Comparison of ENCODE assay signal across 19 mouse cellular contexts in the genomic region with DNA sequence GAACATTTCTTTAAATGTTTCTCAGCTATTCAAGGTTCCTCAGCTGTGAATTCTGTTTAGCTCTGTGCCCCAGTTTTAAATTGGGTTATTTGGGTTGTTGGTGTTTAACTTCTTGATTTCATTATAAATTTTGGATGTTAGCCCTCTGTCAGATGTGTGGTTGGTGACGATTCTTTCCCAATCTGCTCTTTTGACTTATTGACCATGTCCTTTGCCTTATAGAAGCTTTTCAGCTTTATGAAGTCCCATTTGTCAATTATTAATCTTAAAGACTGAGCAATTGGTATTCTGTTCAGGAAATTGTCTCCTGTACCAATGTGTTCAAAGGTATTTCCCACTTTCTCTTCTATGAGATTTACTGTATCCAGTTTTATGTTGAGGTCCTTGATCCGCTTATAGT.
DNase-seq lines count a peak whose midpoint lies in the region; ATAC-seq and TF ChIP-seq lines count a peak whose summit lies in the region.
"Had no signal": no experiment of that assay in that cellular context is flagged by ENCODE, and none has a peak within 500 bp of the region (broad histone marks: within the 10 kb centered on the region; RNA-seq: fewer than 3 reads in every experiment).

No protein-coding gene starts in this region.

- no peak for TF ChIP-seq CTCF in liver, adult 2 months (IDR thresholded peaks at IDR 0.05; ENCODE audit: low read depth, low read length)
- TF ChIP-seq CTCF in liver, postnatal 0 days (IDR thresholded peaks at IDR 0.05; ENCODE audit: low read depth), result no peak

- H3K27me3 ChIP-seq in liver, adult 2 months (ENCODE audit: control insufficient read depth, insufficient read depth, low read length), result no peaks in the 10 kb centered on the region
- H3K27me3 ChIP-seq in liver, embryonic 12.5 days (replicated peaks), result no peaks in the 10 kb centered on the region
- no peaks in the 10 kb centered on the region for H3K27me3 ChIP-seq in liver, postnatal 0 days (ENCODE audit: insufficient read depth, low read length)
- H3K27me3 ChIP-seq: CH12.LX, Patski had no signal

- H3K9ac ChIP-seq in liver, adult 2 months (ENCODE audit: low read depth, low read length), result no peak overlapping the region
- no peak overlapping the region for H3K9ac ChIP-seq in liver, embryonic 12.5 days
- no peak overlapping the region for H3K9ac ChIP-seq in liver, postnatal 0 days (replicated peaks)

- no peak for ATAC-seq in liver, embryonic 12.5 days
- peak; percentile 83 for ATAC-seq in liver, postnatal 0 days
- ATAC-seq: activated CD4-positive, CD25-positive, alpha-beta regulatory T cell, adult 4 months; CD4-positive, CD25-positive, alpha-beta regulatory T cell, adult 4 months; Patski had no signal

- H3K4me1 ChIP-seq in liver, adult 2 months (ENCODE audit: control insufficient read depth, insufficient read depth, low read length), result no peaks in the 10 kb centered on the region
- no peaks in the 10 kb centered on the region for H3K4me1 ChIP-seq in liver, embryonic 12.5 days
- no peaks in the 10 kb centered on the region for H3K4me1 ChIP-seq in liver, postnatal 0 days (ENCODE audit: insufficient read depth)

- H3K4me2 ChIP-seq in liver, embryonic 12.5 days, result no peak overlapping the region
- H3K4me2 ChIP-seq in liver, postnatal 0 days (ENCODE audit: low read depth, low read length), result no peak overlapping the region

- no peaks in the 10 kb centered on the region for H3K36me3 ChIP-seq in liver, adult 2 months (ENCODE audit: control insufficient read depth, insufficient read depth, low read length)
- H3K36me3 ChIP-seq in liver, embryonic 12.5 days, result no peaks in the 10 kb centered on the region
- H3K36me3 ChIP-seq in liver, postnatal 0 days (replicated peaks; ENCODE audit: insufficient read depth, low read length), result no peaks in the 10 kb centered on the region
- H3K36me3 ChIP-seq: G1E had no signal

- 50% methylated on average over 2 of the region's 2 CpGs for WGBS in liver, adult 2 months
- WGBS in liver, embryonic 12.5 days (ENCODE audit: insufficient replicate concordance), result 70% methylated on average over 2 of the region's 2 CpGs
- 80% methylated on average over 2 of the region's 2 CpGs for WGBS in liver, postnatal 0 days (ENCODE audit: insufficient replicate concordance)

- H3K79me2 ChIP-seq in liver, adult 2 months (ENCODE audit: control insufficient read depth, insufficient read depth, low read length), result no peaks in the 10 kb centered on the region

- no peak overlapping the region for H3K27ac ChIP-seq in liver, adult 2 months (replicated peaks; ENCODE audit: insufficient read depth, low read depth, low read length)
- no peak overlapping the region for H3K27ac ChIP-seq in liver, embryonic 12.5 days
- no peak overlapping the region for H3K27ac ChIP-seq in liver, postnatal 0 days (ENCODE audit: low read depth)

- no peak for TF ChIP-seq EP300 in liver, postnatal 0 days (IDR thresholded peaks at IDR 0.05; ENCODE audit: low read depth)

- no peak for TF ChIP-seq POLR2A in liver, adult 2 months (IDR thresholded peaks at IDR 0.05; ENCODE audit: extremely low read depth, insufficient read depth, low read length)

- H3K4me3 ChIP-seq in liver, adult 2 months (ENCODE audit: insufficient read depth, low read depth, low read length), result no peak overlapping the region
- no peak overlapping the region for H3K4me3 ChIP-seq in liver, embryonic 12.5 days
- H3K4me3 ChIP-seq in liver, postnatal 0 days (ENCODE audit: low read depth, low read length), result no peak overlapping the region

- DNase-seq in liver, adult 2 months (ENCODE audit: extremely low read depth, low read depth, low spot score), result peak; percentile 67
- no peak for DNase-seq in liver, postnatal 0 days
- DNase-seq in liver, result no peak
- DNase-seq: adrenal gland, adult 2 months; adrenal gland, adult 8-10 months; adrenal gland, postnatal 10 days; adrenal gland, postnatal 14 days; adrenal gland, postnatal 25 days; adrenal gland, postnatal 36 days; B cell, adult 2 months; cerebellum, adult 11 months; cerebellum, adult 11-12 months; cerebellum, adult 18-20 months had no signal

- no peaks in the 10 kb centered on the region for H3K9me3 ChIP-seq in liver, embryonic 12.5 days (replicated peaks)
- no peaks in the 10 kb centered on the region for H3K9me3 ChIP-seq in liver, postnatal 0 days (ENCODE audit: low read length)
